Mouse (Mus musculus): ENCODE measurements at regions not wholly inside any gene's neighbourhood (a gene's known extent, or its start where the extent isn't known, plus 50 kb on each side); places are given as distances from the start of the nearest gene placed in this dataset.
A peak's percentile ranks its signal among the peaks of the same experiment; 100 is the strongest.

DNA sequence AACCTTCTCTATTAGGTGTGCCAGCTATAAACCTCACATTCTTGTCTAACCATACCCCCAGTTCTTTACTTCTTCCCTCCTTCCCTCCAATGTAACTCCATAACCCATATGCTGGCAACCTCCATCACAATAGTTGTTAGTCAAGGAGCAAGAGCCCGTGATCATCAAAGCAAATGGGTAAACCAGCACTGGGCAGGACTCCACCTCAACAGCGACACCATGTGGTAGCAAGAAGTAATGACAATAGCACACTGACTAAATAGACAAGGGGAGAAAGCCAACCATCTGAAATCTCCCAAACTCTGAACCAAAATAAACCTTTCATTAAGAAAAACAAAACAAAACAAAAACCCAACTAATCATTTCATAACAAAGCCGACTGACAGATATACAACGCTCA is 297.8 kb downstream of the Psat1 start:
- DNase-seq (ENCODE audit: extremely low read depth, low read depth) = peak; percentile 3

DNA sequence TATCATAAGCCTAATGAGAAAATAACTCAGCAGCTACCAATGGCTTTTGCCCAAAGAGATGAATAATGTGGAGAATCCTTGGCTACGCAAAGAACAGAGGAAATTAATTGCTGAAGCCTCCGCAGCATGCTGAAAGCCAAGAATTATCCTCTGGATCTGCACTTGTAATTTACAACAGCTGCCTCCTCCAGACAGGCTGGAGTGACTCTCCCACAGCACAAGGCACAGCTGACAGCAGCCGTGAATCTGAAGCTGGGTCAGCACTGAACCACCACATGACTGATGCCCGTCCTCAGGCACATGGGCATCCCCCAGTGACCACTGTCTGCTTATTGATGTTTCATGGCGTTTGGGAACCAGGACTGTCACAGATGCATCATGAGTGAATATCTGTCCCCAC is 299.8 kb downstream of the Psat1 start:
- DNase-seq (ENCODE audit: extremely low read depth, low read depth) = no peak

DNA sequence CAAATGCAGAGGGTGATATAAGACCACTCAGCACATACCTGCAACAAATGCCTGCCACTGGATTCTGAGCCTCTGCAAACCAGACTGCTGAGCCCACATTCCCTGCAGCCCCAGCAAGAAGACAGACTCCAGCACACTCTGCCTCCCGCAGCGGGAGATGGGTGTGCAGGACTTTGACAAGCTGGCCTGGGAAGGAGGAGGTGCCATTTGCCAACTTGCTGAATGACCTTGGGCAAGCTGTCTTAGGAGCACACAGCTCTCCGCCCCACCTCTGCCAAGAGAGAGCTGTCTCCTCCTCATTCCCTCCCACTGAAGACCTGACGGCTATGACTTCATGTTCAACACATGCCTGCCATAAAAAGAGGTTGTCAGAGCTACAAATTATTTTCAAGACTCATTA is 302.4 kb downstream of the Psat1 start:
- DNase-seq (ENCODE audit: extremely low read depth, low read depth) = no peak

DNA sequence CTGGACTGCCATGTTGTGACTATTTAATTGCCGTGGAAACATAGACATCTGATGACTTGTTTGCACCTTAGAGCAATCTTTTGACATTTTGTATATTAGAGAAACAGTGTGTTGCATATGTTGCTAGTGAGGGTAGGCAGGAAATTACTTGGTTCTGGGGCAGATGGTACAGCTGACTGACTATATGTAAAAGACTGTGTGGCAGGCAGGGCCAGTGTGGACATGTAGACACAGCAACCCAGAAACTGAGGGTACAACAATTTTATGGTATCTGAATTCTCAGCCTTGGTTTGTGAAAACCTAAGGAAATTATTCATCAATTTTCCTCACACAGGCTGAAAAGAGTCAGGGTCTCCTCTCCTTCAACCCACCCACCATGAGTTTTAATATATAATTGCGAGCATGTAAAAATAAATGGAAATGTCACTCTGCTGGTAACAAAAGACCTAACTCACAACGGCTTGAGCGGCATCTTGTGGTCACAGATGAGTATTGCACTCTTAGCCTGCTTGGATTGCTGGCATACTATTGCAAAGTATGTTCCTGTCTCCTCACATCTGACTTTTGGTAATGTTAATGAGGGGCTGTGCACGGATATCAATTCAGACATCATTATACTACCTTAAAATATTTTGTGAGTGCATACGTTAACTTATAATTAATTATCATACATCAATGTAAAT is 329.8 kb downstream of the Psat1 start:
- DNase-seq (ENCODE audit: extremely low read depth, low read depth) = peak; percentile 24

DNA sequence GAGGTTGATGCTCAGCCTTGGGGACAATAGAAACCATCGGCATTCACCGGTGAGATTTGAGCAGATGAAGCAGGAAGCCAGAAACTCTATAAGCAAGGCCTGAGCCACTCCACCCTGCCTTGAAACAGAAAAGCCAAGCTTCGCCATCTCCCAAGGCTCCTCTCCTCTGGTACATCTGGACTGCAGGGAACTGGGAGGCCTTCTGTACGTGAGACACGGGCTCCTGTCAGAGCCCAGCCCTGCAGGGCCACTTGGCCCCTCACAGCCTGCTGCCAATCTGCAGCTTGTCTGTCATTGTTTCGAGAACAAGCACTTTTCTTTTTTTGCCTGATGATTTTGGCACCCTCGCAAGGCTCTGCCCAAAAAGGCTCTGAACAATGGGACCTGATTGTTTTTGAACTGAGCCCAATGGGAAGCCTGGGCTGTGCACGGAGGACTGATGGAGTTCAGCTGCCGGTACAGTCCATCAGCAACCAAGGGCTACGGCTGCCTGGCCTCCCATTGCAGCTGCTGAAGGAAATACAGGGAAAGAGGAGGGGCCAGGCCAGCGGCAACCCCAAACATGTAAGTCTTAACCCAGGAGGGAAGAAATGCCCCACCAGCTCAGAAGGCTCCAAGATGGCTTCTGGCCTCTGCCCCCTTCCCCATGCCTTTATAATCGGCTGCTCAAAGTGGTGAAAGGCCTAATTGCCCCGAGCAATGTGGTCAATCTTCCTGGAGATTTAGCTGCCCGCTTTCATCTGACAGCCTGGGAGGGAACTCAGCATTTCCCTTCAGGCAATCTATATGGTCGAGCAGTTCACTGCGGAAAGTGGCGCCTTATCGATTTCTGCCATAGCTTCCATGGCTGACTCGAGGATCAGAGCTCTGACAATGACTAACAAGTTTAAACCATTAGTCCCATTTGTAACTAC is 332.2 kb downstream of the Psat1 start:
- DNase-seq (ENCODE audit: extremely low read depth, low read depth) = no peak

DNA sequence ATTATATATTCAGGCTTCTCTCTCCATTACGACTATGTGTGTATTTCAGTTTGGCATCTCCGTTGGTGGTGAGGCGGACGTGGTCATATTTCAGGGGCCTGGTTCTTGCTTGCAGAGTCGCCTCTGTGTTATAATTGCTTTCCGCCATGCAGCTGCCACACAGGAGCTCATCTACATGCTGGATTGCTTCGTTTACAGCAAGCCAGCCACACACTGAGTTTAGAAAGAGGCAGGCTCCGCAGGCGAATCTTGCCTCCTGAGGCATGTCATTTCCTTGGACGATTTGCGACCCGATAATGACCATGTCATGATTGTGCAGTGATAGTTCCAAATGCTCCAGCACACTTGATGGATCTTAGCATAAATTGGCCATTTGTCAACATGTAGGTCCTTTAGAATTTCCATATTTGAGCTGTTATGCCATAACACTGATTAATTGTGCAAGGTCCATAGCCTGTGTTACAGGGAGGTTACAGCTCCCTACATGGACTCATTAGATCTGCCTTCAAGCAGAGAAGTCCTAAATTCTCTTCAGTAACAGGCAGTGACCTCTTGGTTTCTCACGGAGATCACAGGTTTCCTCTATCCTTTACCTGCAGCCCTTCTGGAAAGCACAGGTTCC is 335.9 kb downstream of the Psat1 start:
- DNase-seq (ENCODE audit: extremely low read depth, low read depth) = no peak

DNA sequence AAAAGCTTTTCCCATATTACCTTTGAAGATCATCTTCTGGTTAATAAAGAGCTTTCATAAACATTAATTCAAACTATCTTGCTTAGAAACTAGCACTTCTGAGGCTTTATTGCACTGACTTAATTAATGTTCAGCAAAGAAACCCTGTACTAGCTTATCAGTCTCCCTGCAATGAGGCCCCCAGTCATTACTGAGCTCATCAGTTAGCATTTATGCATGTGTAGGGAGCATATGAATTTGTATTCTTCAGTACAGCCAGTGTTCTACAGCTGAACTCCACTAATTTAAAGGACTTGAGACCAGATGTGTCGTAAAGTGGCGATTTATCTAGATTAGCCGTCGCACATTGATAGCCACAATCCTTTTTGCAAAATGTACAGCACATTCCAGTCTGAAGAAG is 340.7 kb downstream of the Psat1 start:
- no peak for DNase-seq (ENCODE audit: extremely low read depth, low read depth)

DNA sequence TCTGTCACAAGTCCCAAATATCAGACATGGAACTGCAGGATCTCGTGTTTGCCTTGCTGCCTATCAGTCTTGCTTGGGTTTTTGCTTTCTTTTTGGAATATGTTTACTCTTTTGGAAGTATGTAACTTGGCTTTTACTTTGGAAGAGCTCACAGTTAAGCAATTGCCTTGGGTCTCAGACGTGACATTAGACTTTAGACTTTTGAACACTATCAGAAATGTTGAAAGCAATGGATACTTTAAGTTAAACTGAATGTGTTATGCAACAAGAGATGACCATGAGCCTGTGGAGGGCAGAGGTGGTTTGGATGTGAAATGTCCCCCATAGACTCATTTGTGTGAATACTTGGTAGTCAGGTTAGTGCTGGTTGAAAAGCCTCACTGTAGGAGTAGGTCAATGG is 354.3 kb downstream of the Psat1 start:
- DNase-seq (ENCODE audit: extremely low read depth, low read depth) = no peak

DNA sequence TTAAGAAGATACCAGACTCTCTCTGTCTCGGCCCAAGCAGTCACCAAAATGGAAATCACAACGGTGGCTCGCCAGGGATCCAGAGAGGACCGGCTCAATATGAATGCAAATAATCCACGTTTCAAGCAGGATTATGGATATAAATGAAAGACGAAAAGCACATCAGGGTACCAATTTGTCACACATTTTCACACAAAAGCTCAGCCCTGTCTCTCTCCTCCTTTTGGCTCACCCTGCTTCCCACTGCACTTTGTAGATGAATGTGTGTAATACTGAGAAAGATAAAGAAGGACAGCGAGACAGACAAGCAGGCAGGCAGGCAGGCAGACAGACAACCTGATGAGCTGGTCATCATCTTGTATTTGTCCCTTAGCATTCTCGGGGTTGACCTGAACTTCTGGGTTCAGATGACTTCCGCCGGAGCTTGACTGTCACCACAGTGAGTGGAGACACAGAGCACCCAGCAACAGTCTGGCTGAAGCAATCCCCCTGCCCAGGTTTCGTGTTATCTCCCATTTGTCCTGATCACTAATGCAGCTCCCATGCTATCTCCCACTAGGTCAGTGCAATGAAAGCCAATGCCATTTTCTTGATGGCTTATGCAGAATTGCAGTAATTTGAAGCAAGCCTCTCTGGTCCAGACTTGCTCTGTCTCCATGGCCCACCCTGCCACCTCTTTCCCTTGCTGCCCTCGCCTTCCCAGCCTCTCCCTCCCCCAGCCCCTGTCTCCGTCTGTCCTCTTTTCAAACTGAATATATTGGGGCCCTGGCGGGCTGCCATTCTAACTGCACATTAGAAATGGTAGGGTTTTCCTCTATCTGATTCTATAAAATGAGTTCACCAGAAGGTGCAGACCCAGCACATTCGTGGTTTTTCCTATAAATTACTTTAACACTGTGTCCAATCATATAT is 363.1 kb downstream of the Psat1 start:
- DNase-seq (ENCODE audit: extremely low read depth, low read depth) = no peak

DNA sequence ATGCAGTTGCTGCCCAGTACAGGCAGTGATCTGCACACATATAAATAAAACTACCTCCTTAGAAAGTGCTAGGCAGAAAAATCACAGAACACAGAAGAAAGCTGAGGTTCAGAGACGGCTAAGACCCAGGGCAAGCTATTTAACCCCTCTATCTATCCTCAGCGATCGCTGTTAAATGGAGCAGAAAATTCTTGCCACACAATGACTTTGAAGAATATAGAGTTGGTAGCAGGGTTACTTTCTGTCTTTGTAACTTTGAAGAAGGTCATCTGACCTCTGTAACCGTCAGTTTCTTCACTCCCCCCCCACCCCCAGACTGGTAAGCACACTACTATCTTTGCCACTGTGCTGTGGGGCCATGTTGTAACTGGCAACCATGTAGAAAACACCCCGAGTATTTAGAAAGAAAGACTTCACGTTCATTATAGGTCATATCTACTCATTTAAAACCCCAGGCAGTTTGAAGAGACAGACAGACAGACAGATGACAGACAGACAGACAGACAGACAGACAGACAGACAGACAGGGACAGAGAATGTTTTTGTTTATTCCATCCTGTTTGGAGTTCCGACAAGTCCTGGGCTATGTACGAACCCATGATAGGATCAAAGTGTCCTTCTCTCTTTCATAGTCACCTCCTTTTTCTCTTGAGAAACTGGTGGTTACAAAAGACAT is 363.9 kb downstream of the Psat1 start:
- DNase-seq (ENCODE audit: extremely low read depth, low read depth) = no peak

DNA sequence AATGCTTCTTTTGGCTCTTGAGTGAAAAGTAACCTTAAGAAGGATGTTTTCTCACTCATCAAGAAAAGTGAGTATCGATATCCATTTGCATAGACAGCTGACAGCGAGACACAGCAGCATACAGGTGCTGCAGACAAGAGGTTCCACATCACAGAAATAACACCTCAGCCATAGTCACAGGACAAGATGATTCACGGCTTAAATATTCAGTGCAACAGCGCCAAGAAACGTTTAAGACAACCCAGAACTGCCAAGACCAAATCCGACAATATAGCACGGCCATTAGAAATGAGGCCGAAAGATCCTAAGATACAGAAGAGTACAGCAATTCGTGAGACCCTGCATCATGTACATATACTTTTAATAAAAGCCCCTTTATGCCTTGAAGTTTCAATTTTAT is 375.9 kb downstream of the Psat1 start:
- no peak for DNase-seq (ENCODE audit: extremely low read depth, low read depth)

DNA sequence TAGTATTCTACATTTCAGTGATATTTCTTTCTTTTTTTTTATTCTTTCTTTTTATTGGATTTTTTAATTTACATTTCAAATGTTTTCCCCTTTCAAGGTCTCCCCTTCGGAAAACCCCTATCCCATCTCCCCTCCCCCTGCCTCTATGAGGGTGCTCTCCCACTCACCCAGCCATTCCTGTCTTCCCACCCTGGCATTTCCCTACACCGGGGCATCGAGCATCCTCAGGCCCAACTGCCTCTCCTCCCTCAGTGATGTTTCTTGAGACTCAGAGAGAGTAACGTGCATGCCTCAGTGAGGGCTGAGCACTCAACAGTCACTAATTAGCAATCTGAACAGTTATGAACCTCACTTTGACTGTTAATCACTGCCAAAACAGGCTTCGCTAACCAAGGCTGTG is 385.6 kb downstream of the Psat1 start:
- no peak for DNase-seq (ENCODE audit: extremely low read depth, low read depth)

DNA sequence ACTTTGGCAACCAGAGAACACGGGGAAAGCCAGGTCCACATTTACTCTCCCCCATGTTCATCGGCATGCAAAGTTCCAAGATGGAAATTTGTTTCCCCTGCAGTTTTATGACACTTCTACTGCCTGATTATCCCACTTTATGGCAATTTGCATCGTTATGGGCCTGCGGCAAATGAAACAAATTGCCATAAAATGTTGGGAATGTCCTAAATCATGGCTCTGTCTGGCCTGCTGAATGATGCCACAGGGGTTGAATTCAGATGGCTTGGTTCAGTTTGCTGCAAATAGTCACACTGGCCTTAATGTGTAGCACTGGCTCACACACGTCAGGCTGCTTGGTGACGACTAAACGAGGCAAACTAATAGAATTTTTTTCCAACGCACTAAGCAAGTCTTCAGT is 393.2 kb downstream of the Psat1 start:
- no peak for DNase-seq (ENCODE audit: extremely low read depth, low read depth)

DNA sequence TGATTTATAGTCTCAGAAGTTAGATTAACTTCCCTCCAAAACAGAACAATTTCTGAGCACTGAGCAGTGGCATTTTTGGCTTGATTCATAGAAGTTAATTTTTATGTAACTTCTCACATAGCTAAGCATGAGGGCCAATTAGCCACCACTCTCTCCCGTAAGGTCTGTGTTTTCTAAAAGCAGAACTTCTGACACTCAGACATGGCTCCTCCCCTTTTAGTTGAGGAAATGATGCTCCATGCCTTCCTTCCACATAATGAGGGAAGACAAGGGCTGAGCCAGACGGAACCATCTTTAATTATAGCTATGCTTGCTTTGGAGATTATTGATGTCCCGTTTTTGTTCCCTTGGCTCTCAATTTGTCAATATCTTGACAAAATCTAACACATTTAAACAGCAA is 429.3 kb downstream of the Psat1 start:
- DNase-seq (ENCODE audit: extremely low read depth, low read depth) = no peak

DNA sequence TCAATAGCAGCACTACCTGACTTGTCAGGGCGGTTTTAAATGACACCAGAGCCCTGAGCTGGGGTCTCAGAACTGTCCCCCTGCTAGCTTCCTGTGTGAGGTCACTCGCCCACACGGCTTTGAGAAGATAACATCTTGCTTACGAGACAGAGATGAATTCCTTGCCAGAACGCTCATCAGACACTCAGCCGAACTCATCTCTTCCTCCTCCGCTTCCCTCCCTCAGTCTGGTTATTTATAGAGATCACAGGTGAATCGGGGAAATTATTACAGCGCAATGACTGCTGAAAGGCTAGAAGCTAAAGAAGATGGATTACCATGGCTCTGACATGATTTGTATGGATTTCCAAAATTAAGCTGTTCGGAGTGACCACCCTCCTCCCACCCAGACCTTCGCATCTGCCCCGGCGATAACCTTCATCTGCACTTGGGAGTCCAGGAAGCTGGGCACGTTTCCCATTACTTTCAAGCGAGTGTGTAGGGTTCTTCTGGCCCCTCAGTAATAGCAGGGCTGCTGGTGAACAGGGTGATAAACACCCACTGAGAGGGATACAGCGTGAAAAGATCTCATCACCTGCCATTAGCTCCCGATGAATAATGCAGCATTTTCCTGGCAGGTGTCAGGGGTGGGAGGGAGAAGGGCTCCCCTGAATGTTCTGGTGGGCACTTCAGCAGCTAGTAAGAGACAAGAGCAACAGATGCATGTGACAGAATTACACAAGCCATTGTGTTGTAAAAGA is 430.4 kb downstream of the Psat1 start:
- no peak for DNase-seq (ENCODE audit: extremely low read depth, low read depth)

DNA sequence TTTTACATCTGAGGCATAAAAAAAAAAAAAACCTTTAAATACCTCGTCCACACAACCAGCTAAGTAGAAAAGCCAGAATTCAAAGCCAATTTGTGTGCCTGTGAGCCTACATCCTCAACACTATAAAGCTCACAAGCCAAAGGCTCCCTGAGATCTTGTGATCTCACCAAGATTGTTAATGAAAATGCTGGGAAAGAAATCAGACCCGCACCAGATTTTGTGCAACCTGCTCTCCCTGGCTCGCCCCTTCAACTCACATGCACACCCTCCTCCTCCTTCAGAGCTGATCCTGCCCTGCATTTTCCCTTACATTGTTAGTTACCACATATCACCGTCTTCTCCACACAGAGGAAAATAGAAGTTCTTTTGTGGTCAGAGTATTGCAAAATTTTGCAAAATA is 433.9 kb downstream of the Psat1 start:
- DNase-seq (ENCODE audit: extremely low read depth, low read depth) = no peak

DNA sequence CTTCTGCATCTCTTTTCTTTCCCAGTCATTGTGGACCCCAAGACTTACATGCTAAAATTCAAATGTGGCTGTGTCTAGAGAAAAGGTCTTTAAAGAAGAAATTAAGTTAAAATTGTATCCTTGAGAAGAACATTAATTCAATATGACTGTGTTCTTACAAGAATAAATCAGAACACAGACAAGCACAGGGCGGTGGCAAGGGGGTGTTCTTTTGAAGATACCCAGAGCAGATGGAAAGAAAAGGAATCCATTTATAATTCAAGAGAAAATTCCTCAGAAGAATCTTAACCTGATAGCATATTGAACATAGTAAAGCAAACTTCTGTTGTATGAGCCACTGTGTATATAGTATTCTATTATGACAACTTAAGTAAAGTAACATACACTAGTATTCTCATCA is 436.7 kb downstream of the Psat1 start:
- no peak for DNase-seq (ENCODE audit: extremely low read depth, low read depth)

DNA sequence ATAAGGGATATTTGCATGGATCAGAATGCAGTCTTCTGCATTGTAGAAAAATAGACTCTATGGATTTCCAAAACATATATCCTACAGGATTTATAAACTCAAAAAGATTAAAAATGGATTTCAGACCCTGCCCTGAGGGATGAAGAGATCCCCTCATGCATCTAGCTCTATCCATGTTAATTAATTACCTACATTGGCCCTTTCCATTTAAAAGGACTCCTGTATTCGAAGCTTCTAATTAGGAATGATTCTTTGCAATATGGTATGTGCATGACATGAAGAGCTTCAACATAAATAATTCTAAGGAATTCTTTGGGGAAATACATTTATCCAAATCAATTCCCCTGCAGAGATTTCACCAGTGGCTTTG is 444.2 kb downstream of the Psat1 start:
- DNase-seq (ENCODE audit: extremely low read depth, low read depth) = no peak

DNA sequence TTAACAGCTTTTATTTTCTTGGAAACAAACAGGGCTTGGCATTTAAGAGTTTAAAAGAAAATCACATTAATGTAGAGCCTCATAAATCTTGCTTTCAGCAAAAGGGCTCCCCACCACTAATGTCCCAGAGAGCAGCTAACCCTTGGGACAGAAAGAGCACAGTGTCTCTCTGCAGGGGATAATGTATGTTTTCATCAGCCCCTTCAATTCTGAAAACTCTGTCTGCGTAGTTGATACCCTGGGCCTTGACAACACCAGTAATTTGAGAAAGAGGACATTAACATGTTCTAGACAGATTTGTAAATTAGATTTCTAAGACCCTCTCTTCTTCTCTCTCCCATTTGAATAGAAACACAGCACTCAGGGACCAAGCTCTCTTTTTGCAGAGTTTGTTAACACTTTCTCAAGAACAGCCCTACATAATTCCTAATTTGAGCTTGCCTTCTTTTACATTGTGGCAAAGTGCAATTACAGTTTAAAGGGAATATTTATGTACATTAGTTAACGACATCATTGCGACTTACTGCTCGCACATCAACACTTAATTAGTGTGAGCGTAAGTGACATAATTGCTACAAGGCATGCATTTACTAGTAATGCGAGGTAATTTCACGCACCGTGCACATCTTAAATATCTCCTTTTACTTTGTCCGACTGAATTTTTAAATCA is 444.7 kb downstream of the Psat1 start:
- DNase-seq (ENCODE audit: extremely low read depth, low read depth) = no peak

DNA sequence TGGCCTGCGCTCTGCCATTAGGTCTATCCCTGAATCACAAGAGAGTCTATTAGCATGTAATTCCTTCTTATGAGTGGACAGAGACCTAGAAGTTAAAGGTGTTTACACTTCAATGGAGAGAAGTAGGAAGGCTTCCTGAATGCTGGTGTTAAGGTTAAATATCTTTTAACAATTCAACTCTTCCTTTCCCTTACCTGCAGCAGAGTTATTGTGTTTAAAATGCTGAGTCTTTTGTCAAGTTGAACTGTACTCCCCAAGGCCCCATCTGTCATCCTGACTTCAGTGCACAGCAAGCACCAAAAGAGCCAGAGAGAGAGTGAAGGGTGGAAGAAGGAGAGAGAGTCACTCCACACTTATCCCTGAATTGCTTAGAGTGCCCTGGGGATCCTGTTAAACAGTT is 451.6 kb downstream of the Psat1 start:
- no peak for DNase-seq (ENCODE audit: extremely low read depth, low read depth)
